Mouse (Mus musculus): ENCODE results near the gene Ctdsp2.

DNA sequence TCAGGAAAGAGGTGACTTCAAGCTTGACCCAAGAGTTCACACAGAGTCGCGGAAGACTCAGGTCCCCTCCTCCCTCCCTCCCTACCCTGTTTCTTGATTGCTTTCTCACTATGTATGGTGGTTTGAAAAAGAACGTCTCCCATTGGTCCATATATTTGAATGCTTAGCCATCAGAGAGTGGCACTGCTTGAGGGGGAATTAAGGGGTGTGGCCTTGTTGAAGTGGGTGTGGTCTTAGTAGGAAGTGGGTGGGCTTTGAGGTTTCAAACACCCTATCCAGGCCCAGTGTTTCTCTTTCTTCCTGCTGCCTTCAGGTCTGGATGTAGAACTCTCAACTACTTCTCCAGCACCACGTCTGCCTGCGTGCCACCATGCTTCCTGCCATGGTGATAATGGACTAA lies 33.0 kb upstream of the Ctdsp2 start:
- no peak for TF ChIP-seq CTCF (IDR thresholded peaks at IDR 0.05; ENCODE audit: extremely low read depth, insufficient read depth, low read length)
- no peak for TF ChIP-seq POLR2A (IDR thresholded peaks at IDR 0.05; ENCODE audit: extremely low read depth, insufficient read depth, low read length)
